Mouse (Mus musculus) thymus, postnatal 25 days (tissue): ENCODE measurements around the gene Kirrel3.

Experiments
- DNase-seq: peaks from one replicate; pipeline ENCODE4 v3.0.0; 2022

The Kirrel3 gene

DNA sequence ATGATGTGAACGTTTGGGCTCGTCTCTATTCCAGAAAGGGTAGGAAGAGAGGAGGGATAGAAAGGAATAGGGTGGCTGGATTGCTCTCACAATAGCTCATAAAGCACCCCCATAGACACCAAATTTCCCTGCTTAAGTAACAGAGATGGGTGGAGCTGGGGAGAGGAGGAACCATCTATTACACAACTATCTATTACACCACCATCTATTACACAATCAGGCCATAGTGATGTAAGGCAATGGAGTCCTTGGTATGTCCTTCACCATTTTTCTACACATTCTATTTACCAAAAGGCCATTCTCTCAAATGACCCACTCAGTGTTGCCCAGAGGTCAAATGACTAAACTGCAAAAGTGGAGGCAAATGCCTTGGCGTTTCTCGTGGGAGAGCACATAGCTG is 119.2 kb downstream of the Kirrel3 start:
- no peak for DNase-seq

DNA sequence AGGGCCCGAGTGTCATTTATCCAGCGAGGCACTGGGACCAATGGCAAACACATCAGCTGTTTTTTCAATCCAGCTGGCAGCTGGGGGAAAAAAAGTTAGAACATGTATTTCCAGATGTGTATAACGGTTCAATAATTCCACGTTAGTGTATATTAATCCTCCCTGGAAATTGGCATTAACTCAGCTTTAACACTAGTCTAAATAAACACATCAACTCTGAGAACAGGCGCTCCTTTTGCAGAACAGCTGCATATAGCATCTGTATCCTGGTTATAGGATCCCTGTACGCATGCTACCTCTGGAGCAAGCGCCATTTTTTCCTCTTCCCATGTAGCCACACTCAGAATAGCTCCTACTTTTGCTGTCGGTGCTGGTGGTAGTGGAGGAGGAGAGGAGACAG is 119.8 kb downstream of the Kirrel3 start:
- DNase-seq, result no peak

DNA sequence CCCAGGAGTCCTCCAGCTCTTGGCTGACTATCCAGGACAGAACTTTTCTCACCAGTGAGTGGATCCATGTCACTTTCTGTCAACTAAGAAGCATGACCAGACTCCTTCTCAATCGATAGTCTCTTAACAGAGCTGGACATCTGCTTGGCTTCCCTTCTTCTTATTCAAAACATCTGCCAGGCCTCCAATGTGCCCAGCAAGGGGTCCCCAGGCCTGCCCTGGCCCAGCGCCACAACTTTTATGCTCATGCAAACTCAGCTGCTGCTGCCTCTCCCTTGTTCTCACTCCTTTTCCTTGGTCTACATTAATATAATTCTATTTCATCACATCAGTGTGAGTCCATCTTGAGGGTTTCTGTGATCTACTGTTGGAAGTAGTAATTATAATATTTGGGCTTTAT is 122.3 kb downstream of the Kirrel3 start:
- DNase-seq, result no peak

DNA sequence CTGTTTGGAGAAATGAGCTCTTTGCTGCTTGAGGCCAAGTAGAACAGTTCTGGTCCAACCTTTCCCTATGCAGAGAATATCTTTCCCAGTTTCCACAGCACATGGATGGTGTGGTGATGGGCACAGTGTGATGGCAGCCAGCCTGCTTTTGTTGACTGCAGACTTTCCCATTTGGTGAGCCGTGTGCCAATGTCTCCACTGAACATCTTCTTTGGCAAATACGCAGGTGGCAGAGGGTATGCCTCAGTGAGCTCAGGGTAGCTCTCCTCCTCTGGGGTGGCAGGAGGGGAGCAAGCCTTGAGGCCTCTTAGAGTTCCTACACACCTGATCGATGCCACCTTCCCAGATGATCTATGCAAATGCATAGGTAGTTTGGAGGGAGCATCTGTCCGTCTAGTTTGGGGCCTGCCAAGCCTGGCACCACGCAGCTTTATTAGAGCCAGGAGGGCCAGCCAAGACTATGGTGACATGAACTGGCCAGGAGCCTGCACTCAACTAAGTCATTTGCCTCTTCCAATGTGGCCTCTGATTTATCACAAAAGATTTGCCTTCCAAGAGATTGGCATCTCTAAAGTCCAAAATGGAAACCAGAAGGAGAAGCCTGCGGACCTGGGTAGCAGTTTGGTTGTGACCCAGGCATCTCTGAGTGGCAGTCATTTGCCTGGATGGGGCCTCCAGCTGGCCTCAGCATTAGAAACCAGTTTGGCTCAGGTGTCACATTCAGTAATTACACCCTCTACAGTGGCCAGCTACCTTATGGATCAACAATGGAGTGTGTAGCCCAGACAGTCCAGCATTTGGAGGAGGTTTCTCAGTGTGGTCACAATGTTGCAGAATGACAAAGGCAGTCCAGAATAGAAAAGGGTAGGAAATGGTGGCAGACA is 127.4 kb downstream of the Kirrel3 start:
- no peak for DNase-seq

DNA sequence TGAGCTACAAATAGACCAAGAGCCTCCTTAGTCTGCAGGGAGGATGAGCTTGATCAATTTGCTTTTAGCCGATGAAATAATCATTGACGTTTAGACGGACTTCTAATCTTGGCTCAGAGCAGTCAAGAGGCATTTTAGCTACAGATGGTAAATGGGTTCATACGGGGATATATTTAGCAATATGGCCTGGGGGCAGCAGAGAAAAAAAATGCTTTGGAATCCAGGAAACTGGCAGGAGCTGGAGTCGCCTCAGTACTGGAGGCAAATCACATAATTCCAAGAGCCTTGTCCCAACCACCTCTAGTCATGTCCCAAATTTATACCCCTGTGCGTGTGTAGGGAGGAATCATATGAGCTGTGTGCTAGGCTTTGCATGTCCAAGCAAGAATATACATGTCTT is 132.4 kb downstream of the Kirrel3 start:
- no peak for DNase-seq

DNA sequence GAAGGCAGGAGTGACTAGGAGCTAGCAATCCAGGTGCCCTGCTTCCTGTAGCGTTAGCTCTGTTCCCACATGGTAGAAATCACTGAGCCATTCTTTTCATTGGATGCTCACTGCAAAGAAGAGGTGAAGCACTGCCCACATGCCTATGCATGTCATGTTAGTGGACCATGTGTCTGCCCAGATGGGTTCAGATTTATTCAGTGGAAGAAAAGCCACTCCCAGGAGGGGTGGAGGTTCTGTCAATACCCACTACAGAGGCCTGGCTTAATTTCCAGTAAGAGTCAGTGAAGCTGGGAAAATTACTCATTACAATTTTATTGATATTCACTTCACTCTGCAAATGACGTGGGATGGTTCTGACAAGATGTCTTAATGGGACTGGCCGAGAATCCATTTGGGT is 134.2 kb downstream of the Kirrel3 start:
- no peak for DNase-seq

DNA sequence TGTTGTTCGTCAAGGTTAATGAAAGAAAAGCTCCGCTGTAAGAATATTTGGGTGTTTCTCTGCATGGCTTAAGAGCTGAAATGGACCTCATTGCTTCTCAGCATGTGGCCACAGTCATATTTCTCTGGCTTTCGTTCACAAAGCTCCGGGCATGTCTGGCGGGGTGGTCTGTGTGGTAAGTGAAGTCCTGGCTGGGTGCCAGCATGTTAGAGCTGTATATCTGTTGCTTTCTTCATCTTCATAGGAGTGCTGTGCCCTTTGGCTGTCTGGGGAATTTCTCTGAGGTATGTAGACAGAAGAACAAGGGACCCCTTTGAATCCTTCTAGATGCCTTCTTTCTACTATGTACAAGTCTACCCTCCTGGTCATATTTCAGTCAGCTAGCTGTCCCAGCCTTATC is 137.8 kb downstream of the Kirrel3 start:
- DNase-seq, result no peak

DNA sequence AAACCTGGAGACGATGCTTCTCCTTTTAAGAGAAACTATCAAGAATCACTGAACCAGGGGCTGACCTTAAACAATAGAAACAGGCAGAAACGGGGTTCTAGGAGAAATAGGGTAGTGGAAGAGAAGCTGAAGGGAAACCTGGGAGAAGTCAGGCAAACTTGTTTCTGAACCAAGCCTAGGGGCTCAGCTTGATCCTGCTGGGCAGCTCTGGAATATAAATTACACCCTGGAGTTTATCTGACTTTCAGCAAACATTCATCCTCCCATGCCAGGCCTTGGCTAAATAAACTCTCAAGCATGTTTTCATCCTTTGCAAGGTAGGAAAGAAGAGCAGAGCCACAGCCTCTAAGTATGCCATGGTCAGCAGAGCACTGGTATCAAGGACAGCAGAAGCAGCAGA is 138.3 kb downstream of the Kirrel3 start:
- no peak for DNase-seq

DNA sequence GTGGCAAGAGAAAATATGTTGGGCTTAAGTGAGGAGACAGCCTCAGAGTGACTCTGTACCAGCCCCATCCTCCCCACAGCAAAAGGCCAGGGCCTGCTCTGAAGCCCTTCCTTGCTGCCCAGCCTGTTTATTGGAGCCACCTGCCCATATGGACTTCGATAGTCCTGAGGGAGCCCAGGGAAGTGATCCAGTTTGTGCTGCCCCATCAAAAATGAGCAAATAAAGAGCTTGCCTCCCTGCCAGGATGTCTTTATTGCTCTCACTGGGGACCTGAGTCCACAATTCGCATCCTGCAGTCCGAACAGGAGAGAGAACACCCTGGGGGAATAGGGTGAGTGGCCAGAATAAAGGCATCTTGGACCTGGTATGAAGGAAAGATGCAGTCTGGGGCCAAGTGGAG is 143.1 kb downstream of the Kirrel3 start:
- no peak for DNase-seq

DNA sequence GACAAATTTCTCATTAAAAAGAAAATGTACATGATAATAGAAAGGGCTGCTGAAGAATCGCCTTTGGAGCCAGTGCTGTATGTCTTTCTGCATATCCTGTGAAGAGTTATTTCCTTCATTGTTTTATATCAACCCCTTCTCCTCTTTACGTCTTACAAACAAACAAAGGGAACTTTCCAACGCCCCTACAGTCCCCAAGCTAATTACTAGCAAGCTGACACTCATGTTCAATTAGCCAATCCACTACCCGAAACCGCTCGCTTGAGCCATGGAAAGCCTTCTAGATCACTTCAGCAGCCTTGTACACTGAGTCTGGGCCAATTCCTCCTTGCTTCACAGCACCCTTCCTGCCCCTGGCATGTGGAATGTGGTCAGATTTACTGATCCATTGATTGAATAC is 150.0 kb downstream of the Kirrel3 start:
- no peak for DNase-seq

DNA sequence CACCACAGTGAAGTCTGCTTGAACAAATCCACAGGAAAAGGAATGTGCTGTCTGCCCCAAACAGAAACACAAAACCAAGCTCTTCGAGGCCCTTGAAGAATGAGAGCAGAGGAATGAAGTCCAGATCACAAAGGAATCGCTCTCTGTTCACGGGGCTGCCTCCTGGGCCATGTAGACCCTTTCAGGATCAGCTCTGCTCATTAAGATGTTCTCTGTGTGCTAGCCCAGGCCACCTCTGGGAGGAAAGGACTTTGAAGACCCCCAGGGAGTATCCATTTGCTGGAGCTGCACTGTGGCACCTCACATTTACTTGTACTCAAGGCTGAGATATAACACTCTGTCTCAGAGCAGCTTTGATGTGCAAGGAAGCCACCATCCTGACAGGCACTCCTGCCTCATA is 158.2 kb downstream of the Kirrel3 start:
- no peak for DNase-seq

DNA sequence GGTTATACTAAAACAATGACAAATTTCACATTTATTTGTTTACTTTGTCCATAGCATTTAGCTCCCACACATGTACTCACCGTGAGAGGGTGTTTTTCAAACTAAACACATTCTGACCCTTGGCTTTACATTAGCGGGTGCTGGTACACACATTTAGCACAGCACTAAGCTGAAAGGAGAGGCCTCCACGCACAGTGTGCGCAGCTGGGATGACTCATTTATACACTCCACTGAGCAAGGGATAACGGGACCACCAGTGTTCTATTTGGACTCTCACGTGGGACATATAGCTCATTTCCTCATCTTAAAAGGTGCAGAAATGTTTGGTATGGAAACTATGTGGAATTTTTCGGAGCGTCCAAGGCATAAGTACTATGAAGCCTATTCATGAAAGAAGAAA is 158.7 kb downstream of the Kirrel3 start:
- no peak for DNase-seq

DNA sequence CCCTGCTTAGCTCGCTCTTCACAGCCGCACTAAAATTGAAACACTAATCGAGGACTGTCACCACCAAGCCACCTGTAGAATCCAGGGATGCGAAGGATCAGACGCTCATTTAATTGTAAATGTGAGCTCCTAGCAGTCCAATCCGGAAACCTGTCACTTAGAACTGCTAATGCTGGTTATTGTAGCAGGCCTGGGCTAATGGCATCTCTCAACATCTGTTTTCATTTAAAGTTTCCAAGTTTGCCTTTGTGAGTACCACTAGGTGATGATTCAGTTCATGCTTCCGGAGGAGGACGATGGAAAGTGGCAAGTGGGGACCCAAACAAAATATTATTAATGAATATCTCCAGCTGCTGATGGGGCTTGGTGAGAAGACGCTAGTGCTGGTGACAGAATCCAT is 161.1 kb downstream of the Kirrel3 start:
- DNase-seq, result no peak

DNA sequence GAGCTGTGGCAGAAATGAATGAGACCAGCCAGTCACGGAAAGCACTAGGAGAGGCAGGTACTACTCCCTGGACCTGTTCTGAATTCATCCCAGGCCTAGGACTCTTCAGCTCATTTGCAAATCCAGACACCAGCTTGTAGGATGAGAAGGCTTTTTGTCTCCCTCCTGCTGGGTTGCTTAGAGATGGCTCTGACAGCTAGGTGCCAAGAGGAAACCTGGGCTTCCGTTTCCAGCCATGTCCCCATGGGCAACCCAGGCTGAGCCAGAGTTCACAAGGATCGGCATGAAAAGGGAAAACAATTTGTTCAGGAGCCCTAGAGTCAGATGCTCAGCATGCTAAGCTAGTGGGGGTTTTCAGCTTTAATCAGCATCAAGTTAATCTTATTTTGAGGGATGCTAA is 166.6 kb downstream of the Kirrel3 start:
- DNase-seq, result no peak

DNA sequence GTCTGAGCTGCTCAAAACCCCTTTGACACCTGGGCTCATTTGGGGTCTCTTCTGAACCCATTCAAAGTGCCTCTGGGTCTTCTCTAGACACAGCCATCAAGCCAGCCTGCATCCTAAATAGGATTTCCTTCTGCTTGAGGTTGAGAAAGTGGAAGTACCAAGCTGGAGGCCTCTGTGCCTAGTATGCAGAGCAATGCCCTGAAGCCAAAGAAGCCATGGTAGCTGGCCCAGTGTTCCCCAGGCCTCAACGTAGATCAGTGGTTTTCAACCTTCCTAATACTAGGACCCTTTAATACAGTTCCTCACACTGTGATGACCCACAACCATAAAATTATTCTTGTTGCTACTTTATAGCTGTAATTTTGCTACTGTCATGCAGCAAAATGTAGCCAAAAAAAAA is 167.4 kb downstream of the Kirrel3 start:
- DNase-seq, result no peak

DNA sequence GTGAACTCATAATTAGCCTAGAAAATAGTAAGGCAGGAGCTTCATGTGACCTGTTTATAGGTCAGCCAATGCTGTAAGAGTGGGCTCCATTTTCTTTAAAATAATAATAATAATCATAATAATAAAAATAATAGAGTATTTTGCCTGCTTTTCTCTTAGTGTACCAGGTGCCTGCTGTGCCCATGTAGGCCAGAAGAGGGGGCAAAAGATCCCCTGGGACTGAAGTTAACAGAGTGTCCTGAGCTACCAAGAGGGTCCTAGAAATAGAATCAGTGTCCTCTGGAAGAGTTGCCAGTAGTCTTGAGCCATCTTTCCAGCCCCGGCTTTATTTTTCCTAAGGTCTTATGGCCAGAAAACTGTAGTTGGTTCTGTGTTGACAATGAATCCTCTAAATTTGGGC is 174.9 kb downstream of the Kirrel3 start:
- no peak for DNase-seq

DNA sequence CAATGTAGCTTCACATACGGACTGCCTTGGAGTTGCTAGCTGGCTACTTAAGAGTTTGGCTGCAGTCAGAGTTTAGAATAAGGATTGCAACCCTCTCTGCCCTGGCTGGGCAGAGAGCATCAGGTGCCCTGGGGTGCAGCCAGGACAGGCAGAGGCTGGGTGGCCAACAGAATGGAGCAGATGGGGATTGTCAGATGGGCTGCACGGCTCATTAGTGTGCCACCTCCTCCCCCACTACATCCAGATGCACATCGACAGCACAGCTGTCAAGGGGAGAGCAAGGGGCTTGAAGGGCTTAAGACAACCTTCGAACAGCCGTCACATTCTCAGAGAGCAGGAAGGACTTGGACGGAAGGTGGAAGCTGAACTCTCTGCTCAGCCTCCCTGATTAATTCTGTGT is 177.7 kb downstream of the Kirrel3 start:
- no peak for DNase-seq

DNA sequence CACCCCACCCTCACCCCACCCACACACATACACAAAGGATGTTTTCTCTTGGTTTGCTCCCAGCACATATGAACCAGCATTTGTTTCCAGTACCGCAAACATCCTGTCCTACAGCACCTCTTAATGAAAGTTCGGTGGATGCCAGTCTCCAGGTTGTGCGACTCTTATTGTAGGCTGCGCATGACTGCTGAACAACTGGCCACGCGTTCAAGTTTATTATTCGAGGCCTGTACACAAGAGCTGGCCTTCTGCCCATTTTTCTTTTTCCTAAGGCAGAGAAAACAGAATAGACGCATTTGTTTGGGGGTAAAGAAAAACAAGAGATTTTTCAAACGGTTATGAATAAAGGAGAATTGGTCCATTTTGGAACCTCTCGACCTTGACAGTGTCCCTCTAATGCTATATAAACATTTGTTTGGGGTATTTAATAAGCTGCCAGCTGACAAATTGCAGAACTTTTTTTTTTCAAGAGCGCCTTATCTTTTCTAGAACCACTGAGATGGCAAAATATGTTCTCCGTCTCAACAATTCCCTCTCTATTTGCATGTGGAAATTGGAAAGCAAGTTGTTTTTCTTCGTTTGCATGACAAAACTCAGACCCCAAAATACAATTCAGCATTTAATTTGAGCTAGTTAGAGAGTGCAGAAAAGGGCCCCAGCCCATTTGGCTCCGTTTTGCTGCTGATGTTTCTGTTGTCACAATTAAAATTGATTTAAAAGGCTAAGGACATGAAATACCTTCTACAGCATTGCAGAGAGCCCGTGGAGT is 179.9 kb downstream of the Kirrel3 start:
- no peak for DNase-seq

DNA sequence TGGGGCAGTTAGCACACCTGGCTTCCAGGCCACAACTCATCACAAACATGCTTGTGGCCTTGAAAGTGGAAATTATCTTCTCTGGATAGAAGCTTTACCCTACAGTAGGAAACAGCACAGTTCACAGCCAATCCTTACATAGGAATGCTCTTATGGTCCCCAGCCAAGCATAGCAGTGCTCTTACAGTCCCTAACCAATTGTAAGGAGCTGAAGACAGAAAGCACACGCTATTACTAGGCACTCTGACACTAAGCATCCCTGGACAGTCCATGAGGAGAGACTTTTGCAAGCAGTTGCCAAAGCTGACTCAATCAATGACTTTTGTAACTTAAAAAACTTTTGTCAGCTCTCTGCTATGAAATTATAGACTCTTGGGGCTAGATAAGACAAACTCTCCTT is 181.5 kb downstream of the Kirrel3 start:
- DNase-seq, result no peak

DNA sequence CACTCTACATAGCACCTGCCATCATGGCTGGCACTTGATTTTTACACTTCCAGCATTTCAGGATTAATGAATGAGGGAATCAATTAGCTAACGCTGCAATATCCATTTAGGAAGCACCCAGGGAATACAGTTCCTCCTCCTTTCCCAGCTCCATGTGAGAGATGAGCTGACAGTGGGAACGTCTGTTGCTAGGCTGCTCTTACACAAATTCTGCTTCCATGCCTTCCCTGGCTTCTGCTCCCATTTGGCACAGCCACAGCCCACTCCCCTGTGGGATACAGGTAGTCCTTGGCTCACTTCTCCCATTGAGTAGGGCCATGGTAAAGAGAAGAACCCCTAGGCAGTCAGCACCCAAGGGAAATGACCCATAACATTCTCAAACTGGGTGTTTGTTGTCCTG is 185.2 kb downstream of the Kirrel3 start:
- DNase-seq, result no peak

DNA sequence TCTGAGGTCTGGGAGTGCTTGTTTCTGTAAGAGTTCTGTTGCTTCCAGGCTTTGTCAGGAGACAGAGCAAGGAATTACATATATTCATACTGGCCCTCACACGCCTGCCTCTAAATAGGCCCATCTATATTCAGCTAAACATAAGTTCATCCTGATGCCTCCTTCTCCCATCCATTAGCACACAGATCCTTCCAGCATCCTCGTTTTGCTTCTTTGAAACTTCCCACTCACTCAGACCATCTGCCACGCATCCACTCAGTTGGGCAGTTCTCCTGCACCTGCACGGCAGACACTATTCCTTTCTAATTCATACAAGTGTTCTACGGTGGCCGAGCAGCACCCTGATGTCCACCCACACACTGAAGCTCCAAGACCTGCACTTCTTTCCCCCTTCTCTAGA is 201.1 kb downstream of the Kirrel3 start:
- no peak for DNase-seq

DNA sequence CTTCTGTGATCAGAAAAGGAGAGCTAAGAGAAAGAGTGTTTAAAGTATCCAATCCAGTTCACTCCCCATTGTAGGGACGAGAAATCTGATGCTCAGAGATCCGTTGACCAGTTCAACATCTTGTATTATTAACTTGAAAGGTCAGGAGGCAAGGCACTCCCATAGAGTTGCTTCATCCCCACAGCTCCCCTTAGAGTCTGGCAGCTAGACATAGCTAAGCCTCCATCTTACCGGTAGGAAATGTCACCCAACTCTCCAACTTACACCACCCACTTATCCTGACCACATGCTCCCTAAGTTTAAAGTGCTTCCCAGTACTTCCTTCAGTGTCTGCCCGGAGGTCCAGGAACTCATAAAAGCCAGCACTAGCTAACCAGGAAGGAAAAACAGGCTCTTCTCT is 202.7 kb downstream of the Kirrel3 start:
- no peak for DNase-seq

DNA sequence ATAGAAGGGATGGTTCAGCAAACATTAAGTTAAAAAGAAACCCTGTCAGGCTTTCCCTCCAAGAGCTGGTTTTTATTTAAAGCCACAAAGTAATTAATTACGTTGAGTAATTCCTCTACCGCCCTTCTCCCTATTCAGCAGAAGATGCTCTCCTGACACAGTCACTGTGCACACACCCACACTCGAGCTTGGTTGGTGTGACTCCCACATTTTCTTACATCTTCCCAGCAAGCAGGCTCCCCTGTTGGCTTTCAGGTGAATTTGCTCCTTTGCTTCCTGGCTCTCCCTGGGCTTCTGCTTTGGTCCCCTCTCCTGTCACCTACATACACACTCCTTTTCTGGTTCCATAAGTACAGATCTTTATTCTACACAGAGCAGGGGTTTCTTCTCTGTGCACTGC is 203.7 kb downstream of the Kirrel3 start:
- DNase-seq, result no peak

DNA sequence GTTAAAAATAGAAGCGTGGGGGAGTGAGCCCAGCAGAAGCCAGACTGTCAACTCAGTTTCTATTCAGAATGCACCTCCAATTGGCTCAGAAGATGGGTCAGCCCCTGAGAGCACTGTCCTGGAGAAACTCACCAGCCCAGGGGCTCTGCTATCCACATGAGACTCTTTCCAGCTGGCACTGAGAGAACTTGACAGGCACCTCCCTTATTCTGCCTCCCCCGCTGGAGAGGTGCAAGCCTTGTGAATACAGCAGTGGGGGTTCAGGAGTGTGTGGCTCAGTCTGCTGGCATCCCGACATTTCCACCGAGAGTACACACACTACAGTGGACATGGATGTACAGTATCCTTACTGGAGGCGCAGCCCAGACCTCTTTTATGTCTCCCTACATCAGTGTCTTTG is 210.0 kb downstream of the Kirrel3 start:
- DNase-seq, result no peak
